Mouse (Mus musculus) c-Kit-positive CD71-negative TER-119-negative erythroid progenitor cells, embryonic 14.5 days (primary cell): Measurements from ENCODE around the gene Gp9.
A peak's percentile ranks its signal among the peaks of the same experiment; 100 is the strongest.

Source experiments
- DNase-seq: peaks from one replicate; pipeline ENCODE4 v3.0.0-alpha.2; 2013; ENCODE audit warnings: low read depth

Gp9 gene

GRCm38 (mm10) chr6:87809651-87810161, 31.8 kb downstream of the Gp9 start:
- DNase-seq, result no peak

GRCm38 (mm10) chr6:87810311-87810710, 32.4 kb downstream of the Gp9 start:
- no peak for DNase-seq

- DNase-seq, result no peak
These were observed 33.1 kb downstream of the Gp9 start for GRCm38 (mm10) chr6:87810713-87811669.

GRCm38 (mm10) chr6:87811675-87812338, 33.9 kb downstream of the Gp9 start, which contains the start of gene Rab43:
Rab43 (minus strand) TSS chr6:87812164.
- peak; percentile 79 for DNase-seq

- no peak for DNase-seq
These were observed 34.8 kb downstream of the Gp9 start for GRCm38 (mm10) chr6:87812656-87813055.

GRCm38 (mm10) chr6:87814486-87814885, 36.6 kb downstream of the Gp9 start:
- no peak for DNase-seq

GRCm38 (mm10) chr6:87820366-87820765, 42.5 kb downstream of the Gp9 start:
- DNase-seq, result no peak
